Mouse (Mus musculus) heart, embryonic 11.5 days (tissue): Measurements from ENCODE around the gene Grid1. TPM values are rescaled to one million over a fixed set of nuclear protein-coding genes. Genes with fewer than 3 reads are reported as not detected.

Source experiments
- ATAC-seq: fragments of 200-750 bp; cut with Nextera tagmentation; replicated peaks from 2 replicates; pipeline ENCODE4 v1.8.0; 2017; ENCODE audit warnings: moderate library complexity; ENCODE audit not compliant: insufficient number of reproducible peaks, low FRiP score, low TSS enrichment
- H3K27ac ChIP-seq: fragments of 300-500 bp; sonication (generic); 2 replicates; pipeline ENCODE4 v1.5.1; 2014; ENCODE audit warnings: mild to moderate bottlenecking, low read depth, low read length
- H3K27me3 ChIP-seq: fragments of 300-500 bp; sonication (generic); 2 replicates; pipeline ENCODE4 v1.6.1; 2014; ENCODE audit warnings: mild to moderate bottlenecking, low read length, mixed read lengths; ENCODE audit not compliant: control insufficient read depth, insufficient read depth
- H3K36me3 ChIP-seq: fragments of 300-500 bp; sonication (generic); 2 replicates; pipeline ENCODE4 v1.6.1; 2014; ENCODE audit warnings: mild to moderate bottlenecking, low read length, moderate library complexity, mixed read lengths; ENCODE audit not compliant: control insufficient read depth, insufficient read depth
- H3K4me1 ChIP-seq: fragments of 300-500 bp; sonication (generic); 2 replicates; pipeline ENCODE4 v1.6.1; 2014; ENCODE audit warnings: low read length; ENCODE audit not compliant: control insufficient read depth, insufficient read depth
- H3K4me2 ChIP-seq: fragments of 300-500 bp; sonication (generic); 2 replicates; pipeline ENCODE4 v1.6.1; 2014; ENCODE audit warnings: mild to moderate bottlenecking, moderate library complexity
- H3K4me3 ChIP-seq: fragments of 300-500 bp; sonication (generic); 2 replicates; pipeline ENCODE4 v1.5.1; 2014; ENCODE audit warnings: low read depth, low read length
- H3K9ac ChIP-seq: fragments of 300-500 bp; sonication (generic); 2 replicates; pipeline ENCODE4 v1.6.1; 2014; ENCODE audit warnings: mild to moderate bottlenecking, low read depth, low read length, moderate library complexity
- H3K9me3 ChIP-seq: fragments of 300-500 bp; sonication (generic); replicated peaks from 2 replicates; pipeline ENCODE4 v1.6.1; 2016; ENCODE audit warnings: low read length; ENCODE audit not compliant: control insufficient read depth
- WGBS: fragments of 180-500 bp; shearing (Covaris S2); extraction: QIAGEN DNeasy Blood & Tissue Kit; methylation state at CpG from one replicate; pipeline ENCODE4 v1.1.7; 2014; ENCODE audit not compliant: insufficient replicate concordance; 5-methylcytosine and 5-hydroxymethylcytosine counted together
- polyA plus RNA-seq: library from polyadenylated mRNA; unstranded; fragments of >200 nt; fragmentation: Nextera tagmentation; extraction: Ambion mirVana; gene quantifications from 2 replicates; pipeline ENCODE4 v1.2.1, GENCODE M21; 2014

Gene Grid1
- polyA plus RNA-seq, 1 experiment from 2014 or later: 0.57 TPM

DNA sequence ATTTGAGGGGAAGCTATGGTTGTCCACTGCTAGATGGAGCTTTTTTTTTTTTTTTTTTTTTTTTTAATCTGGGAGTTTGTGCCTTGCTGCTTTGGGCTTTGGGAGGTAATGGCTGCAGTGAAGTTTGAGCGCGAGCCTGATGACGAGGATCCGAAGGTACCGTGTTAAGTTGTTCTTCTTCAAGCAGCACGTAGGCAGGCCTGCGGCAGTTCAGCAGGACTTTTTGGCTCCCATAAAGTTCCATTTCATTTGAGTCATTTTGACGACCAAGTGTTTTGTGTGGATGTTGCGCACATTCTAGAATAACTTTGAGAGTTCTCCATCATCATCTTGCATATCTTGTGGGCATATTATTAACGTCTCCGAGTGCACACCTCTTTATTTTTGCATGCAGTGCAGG, 64.3 kb downstream of the Grid1 start:
- no peaks in the 10 kb centered on the region for H3K36me3 ChIP-seq
- H3K4me2 ChIP-seq: no peak overlapping the region
- no peaks in the 10 kb centered on the region for H3K9me3 ChIP-seq
- peaks cover 17% of the 10 kb centered on the region for H3K27me3 ChIP-seq
- no peaks in the 10 kb centered on the region for H3K4me1 ChIP-seq
- no peak overlapping the region for H3K9ac ChIP-seq
- no peak for ATAC-seq
- WGBS: 89% methylated on average over 11 of the region's 11 CpGs
- H3K4me3 ChIP-seq: no peak overlapping the region
- H3K27ac ChIP-seq: no peak overlapping the region

DNA sequence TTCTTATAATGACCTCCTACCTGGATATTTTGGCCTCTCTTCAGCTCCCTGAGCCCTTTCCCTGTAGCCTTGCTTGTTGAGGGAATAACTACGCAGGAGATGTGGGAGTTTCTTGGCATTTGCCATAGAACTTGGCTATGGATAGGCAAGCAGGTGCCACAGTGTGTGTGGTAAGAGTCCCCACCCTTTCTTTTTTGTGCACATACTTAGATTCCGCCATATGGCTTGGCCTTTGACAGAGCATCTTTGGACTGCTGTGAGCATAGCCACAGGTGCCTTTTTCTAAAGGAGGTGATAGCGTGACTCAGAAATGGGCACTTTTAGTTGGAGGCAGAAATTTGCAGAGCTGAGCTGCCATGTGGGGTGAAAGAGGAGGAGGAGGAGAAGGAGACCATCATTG, 64.7 kb downstream of the Grid1 start:
- peaks cover 17% of the 10 kb centered on the region for H3K27me3 ChIP-seq
- 79% methylated on average over 3 of the region's 3 CpGs for WGBS
- ATAC-seq: no peak
- H3K27ac ChIP-seq: no peak overlapping the region
- no peak overlapping the region for H3K4me2 ChIP-seq
- no peak overlapping the region for H3K9ac ChIP-seq
- no peaks in the 10 kb centered on the region for H3K4me1 ChIP-seq
- no peak overlapping the region for H3K4me3 ChIP-seq
- no peaks in the 10 kb centered on the region for H3K36me3 ChIP-seq
- H3K9me3 ChIP-seq: no peaks in the 10 kb centered on the region

DNA sequence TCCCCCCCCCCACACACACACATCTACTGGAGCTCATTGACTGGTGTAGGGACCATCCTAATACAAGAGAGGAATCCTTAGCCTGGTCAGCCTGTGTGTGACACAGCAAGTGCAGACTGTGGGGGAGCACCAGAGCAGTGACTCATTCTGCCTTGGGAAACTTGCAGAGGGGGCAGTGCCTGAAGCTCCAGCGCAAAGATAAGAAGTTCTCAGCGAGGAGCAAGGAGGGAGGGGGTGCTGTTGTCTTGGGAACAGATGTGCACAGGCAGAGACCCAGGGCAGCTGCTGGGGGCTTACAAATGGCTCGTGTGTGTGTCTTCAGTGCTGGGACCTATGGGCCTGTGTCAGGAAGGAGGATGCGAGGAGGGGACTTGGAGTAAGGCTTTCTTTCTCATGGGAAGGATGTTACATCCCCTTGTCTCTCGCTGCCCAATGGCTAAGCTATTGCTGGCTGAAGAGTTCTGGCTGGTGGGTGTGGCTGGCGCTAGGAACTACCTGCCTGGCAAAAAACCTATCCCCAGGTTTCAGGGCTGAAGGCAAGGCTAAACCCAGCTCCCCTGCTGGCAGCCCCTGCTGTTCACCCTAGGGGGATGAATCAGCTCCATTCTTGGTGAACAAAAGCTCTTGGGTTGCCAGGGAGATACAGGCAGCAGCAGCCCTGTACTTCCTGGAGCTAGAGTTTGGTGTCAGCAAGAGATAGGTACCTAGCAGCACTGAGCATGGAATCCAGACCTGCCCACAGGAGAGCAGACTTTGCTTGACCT, 72.0 kb downstream of the Grid1 start:
- 0 out of 2 replicates have a peak, but pooled peaks have one; percentile 58 for ATAC-seq
- Histone ChIP-seq H3K4me2 (no peak overlapping the region), H3K4me3 (no peak overlapping the region), H3K9me3 (no peaks in the 10 kb centered on the region), H3K36me3 (no peaks in the 10 kb centered on the region), H3K9ac (no peak overlapping the region), H3K27me3 (peaks cover 16% of the 10 kb centered on the region), H3K4me1 (peaks cover 14% of the 10 kb centered on the region; the same call in 1 of the 2 replicates), H3K27ac (no peak overlapping the region)
- 5% methylated on average over 6 of the region's 6 CpGs for WGBS

DNA sequence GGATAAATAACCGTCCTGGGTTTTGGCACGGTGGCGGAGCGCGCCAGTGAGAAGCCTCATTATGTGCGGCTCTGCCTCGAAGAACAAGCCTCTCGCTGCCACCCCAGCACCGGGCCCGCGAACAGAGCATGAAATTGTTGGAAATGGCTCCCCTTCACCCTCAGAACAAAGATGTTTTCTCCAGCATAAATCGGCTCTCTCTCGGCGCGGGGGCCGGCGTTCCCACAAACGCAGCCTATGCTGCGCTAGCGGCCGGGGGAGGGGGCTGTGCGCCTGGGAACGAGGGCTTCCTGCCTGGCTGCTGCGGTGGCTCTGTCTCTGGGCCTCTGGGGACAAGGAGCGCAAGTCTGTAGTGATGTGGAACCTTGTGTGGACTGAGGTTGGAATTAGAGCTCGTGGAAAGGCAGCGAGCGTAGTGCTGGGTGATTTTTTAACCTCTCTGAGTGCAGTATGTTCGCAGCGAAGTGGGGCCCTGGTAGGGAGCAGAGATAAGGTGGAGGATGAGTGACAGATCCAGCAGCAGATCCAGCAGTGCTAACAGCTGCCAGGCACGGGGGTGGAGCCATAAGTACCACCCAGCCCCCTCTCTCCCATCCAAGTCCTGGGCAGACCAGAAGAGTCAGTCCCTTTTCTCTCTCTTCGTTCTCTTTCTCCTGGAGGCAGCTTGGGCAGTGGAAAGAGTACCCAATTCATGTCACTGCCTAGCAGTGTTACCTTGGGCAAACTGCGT, 76.5 kb downstream of the Grid1 start:
- H3K27me3 ChIP-seq: peaks cover 16% of the 10 kb centered on the region
- H3K4me3 ChIP-seq: peak overlapping the region; percentile 37
- peaks cover 14% of the 10 kb centered on the region; the same call in 1 of the 2 replicates for H3K4me1 ChIP-seq
- 5% methylated on average over 33 of the region's 33 CpGs for WGBS
- ATAC-seq: no peak
- peak overlapping the region; percentile 24; the same call in 1 of the 2 replicates for H3K9ac ChIP-seq
- no peaks in the 10 kb centered on the region for H3K36me3 ChIP-seq
- H3K27ac ChIP-seq: no peak overlapping the region
- no peaks in the 10 kb centered on the region for H3K9me3 ChIP-seq
- peak overlapping the region; percentile 79 for H3K4me2 ChIP-seq

DNA sequence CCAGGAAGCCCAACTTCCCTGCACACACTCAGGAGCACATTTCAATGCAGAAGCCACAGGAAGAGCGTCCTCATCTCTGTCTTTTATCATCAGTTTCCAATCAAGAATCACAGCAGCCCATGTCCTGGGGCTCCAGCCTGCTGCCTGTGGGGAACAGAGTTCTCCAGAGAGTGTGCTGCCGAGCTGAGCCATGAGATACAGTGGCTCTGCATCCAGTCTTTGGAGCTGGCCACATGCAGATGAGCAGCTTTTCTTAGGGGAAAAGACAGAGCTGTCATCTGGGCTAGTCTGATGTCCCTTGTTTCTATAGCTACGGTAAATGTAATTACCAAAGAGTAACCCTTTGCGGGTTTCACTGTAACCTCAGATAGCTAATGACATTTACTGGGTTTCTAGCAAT, 83.9 kb downstream of the Grid1 start:
- no peak for ATAC-seq
- Histone ChIP-seq H3K4me1 (0 out of 2 replicates have a peak, but pooled peaks cover 2% of the 10 kb centered on the region), H3K27ac (no peak overlapping the region), H3K9ac (no peak overlapping the region), H3K4me3 (no peak overlapping the region), H3K36me3 (no peaks in the 10 kb centered on the region), H3K27me3 (peaks cover 3% of the 10 kb centered on the region; the same call in 1 of the 2 replicates), H3K4me2 (no peak overlapping the region), H3K9me3 (no peaks in the 10 kb centered on the region)
- 54% methylated on average over 4 of the region's 4 CpGs for WGBS

DNA sequence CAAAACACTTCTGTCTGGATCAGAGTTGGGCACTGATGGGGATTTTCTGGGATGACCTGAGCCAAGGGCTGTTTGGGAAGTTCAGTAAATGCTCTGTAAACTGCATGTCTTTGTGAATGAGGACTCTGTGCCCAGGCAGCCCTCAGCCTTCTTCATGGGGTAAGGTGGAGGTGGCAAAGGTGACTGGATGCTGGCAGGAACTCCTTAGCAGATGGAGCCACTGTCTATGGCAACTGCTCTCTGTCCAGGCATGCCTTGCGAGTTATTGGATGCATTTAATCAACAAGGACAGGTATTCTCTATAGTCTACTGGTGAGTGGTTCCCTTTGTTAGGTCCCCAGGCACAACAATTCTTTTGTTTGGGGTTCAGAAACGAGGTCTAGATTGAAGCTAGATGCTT, 85.8 kb downstream of the Grid1 start:
- H3K27me3 ChIP-seq: peaks cover 3% of the 10 kb centered on the region; the same call in 1 of the 2 replicates
- no peak overlapping the region for H3K4me3 ChIP-seq
- 76% methylated on average over 2 of the region's 2 CpGs for WGBS
- 0 out of 2 replicates have a peak, but pooled peaks cover 2% of the 10 kb centered on the region for H3K4me1 ChIP-seq
- no peaks in the 10 kb centered on the region for H3K36me3 ChIP-seq
- no peak overlapping the region for H3K9ac ChIP-seq
- no peak for ATAC-seq
- no peak overlapping the region for H3K27ac ChIP-seq
- H3K4me2 ChIP-seq: no peak overlapping the region
- H3K9me3 ChIP-seq: no peaks in the 10 kb centered on the region

DNA sequence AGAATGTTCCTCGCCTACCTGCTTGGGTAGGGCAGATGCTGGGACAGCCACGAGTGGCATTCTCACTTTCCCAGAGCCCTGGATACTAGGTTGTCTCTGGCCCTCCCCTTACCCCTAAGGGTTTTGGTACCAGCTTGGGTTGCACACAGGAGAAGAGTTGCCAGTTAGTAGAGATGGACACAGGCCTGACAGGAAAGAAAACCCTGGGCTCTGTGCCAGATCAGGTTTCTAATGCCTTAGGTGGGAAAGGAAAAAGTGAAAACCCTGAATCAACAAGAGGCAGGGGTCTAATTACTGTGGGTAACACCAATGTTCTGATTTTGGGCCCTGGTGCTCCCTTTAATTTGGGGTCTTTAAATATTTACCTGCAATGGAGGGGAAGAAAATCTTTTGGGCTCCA, 88.5 kb downstream of the Grid1 start:
- no peaks in the 10 kb centered on the region for H3K36me3 ChIP-seq
- WGBS: 73% methylated on average over 2 of the region's 2 CpGs
- H3K27me3 ChIP-seq: no peaks in the 10 kb centered on the region
- no peak overlapping the region for H3K27ac ChIP-seq
- H3K4me3 ChIP-seq: no peak overlapping the region
- H3K9ac ChIP-seq: no peak overlapping the region
- H3K9me3 ChIP-seq: no peaks in the 10 kb centered on the region
- H3K4me2 ChIP-seq: no peak overlapping the region
- no peak for ATAC-seq
- 0 out of 2 replicates have a peak, but pooled peaks cover 2% of the 10 kb centered on the region for H3K4me1 ChIP-seq

DNA sequence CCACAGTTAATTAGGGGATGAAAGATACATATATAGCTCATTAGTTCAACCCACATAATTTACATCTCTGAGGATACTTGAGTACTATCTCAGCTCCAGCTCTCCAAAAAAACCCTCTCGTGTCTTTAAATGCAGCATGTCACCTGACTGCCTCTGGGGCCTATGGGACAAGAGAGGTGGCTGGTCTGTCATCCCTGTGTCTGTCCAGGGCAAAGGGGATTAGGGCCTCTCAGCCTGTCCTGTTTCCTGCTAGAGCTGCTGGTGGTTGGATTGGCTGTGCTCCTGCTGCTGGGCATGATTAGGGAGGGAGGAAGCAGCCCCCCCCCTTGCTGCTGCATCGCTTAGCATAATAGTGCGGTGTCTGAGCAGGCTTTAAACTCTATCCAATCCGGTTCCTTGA, 88.9 kb downstream of the Grid1 start:
- H3K4me1 ChIP-seq: 0 out of 2 replicates have a peak, but pooled peaks cover 2% of the 10 kb centered on the region
- H3K36me3 ChIP-seq: no peaks in the 10 kb centered on the region
- WGBS: 38% methylated on average over 4 of the region's 4 CpGs
- H3K9me3 ChIP-seq: no peaks in the 10 kb centered on the region
- no peak overlapping the region for H3K9ac ChIP-seq
- H3K4me2 ChIP-seq: no peak overlapping the region
- no peaks in the 10 kb centered on the region for H3K27me3 ChIP-seq
- no peak overlapping the region for H3K27ac ChIP-seq
- no peak for ATAC-seq
- H3K4me3 ChIP-seq: no peak overlapping the region
